Mouse (Mus musculus): ENCODE measurements around the gene Mme.

Gene Mme

DNA sequence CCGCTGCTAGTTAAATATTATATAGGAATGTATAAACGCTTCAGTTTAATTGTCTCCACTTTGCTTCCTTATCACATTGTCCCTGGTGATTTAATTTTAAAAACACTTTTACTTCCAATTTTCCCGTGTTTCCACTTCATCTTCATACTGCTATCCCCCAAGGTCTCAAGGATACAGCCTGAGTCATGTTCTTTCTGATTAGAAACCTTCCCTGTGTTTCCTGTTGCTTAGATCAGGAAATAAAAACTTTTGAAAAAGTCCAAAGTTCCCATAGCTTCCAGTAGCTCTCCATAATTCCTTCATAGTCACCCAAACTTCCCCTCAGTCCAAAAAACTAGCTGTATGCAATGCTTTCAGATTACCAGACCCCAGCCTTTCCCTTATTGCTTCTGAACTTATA, 109.4 kb downstream of the Mme start:
- DNase-seq (ENCODE audit: low read depth): no peak

DNA sequence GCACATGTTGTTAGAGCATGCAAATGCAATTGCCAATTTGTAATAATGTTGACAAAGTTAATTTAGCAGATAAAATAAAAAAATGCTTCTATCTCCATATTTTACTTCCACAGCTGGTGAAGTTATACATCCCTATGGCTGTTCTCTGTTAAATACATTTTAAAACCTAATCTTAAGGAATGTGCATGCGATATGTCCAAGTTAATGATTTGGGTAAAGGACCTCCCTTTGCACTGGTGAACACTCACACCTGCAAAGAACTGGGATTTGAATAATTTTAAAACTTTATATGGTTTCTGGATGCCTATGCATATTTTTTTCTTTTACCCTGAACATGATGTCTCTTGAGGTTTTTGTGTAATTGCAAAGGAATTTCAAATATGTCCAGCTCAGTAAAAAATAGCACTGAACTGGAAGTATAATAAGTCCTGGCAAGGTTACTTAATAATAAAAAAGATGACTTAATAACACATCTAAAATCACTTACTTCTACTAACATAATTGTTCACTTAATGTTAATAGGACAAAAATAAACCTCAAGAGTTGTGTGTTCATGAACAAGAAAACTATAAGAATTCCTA, 110.4 kb downstream of the Mme start:
- no peak for DNase-seq (ENCODE audit: low read depth)

DNA sequence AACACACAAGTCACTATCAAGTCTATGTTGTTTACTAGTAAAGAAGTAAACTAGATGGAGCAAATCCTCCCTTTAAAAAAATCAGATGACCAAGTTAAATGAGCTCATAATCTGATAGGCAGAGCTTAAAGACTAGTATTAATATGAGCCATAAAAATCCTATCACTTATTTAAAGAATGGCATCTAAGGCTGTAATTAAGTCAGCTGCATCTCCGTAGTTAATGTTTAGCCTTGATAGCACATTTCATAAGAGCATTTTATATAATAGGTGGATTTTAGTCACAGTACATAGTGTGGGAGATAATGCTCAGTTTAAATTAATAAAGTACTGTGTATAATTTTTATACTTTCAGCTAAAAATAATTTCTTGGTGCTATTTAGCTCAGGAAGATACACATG, 118.2 kb downstream of the Mme start:
- DNase-seq (ENCODE audit: low read depth): no peak

DNA sequence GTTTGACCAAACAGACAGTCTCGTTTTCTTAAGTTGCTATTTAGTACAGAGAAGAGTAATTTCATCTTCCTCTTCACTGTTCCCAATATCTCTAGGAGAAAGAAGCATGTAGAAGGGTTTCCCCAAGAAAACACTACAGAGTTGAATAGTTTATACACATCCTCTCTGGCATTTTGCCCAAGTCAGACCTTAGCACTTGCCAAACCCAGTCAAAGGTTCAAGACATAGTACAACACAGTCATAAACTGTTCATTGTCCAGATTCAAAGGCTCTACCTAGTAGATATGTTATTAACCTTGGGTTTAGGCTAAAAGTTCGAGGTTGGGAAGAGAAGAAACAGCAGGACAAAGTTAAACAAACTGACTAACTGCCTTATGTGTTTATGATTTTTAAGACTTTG, 143.7 kb downstream of the Mme start:
- DNase-seq (ENCODE audit: low read depth): no peak

DNA sequence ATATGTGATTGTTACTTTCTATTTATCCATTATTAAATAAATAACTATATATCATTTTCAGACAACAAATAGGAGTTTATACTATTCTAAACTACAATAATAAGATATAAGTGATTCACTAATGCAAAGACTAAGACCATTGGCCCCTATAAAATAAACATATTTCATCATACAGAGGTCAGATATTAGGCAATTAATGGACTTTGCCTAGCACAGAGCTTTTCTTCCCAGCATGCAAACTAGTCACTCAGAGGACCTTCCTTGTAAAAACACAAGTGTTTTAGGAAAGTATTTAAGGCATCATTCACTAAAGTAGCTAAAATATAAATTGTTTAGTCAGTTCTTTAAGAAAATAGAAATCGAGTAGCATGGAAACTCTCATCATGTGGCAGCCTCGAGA, 149.4 kb downstream of the Mme start:
- DNase-seq (ENCODE audit: low read depth): no peak

DNA sequence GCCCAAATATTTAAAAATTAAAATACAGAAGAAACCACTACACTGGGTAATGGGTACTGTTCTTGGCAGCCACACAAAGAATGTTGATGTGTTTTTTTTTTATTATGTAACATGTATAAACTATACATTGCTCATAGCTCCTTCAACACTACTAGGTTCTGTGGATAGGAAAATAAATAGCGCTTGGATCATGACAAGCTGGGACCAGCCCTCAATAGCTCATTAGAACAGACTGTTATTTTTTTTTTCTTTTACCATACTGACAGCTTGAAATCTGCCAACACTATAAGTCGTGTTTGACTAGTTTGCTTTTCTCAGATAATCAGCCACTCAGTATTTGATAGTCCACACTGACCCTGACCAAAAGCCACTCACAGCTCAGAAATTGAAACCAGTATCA, 150.0 kb downstream of the Mme start:
- no peak for DNase-seq (ENCODE audit: low read depth)

DNA sequence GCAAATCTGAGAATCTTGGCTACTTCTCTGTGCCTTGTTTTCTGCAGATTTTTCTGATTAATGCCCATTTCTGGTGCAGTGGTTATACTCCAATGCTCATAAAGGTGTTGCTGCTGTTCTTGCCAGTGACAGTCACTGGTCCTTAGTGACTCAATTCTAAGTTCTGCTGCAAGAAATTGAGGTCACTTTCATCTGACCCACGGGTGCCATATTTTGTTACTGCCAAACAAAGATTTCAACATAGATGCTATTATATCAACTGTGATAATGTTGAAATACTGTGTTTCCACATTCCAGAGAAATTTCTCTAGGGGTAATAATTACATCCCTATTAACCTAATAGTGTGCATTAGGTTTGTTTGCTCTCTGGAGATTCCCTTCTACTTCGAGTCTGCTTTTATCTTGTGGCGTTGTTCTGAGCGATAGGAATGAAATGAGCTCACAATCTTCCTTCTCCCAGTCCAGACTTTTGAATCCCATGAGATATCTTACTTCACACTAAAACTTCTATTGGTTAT, 153.1 kb downstream of the Mme start:
- no peak for DNase-seq (ENCODE audit: low read depth)

DNA sequence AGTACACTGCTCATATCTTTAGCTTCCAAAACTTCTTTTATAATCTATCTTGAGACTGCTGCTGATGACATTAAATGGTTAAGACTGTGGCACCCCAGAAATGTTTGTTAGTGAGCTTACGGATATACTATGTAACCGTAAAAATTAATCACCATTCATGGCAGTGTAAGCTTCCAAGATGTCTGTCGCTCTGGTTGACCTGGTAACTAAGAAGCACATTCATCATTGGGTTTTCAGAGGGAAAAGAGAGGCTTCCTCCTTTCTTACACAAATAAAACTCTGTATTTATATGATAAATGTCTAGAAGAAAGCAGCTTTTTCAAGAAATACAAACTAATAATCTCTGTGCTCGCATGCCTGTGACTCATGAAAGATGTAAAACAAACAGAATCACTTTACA, 156.8 kb downstream of the Mme start:
- DNase-seq (ENCODE audit: low read depth): no peak

DNA sequence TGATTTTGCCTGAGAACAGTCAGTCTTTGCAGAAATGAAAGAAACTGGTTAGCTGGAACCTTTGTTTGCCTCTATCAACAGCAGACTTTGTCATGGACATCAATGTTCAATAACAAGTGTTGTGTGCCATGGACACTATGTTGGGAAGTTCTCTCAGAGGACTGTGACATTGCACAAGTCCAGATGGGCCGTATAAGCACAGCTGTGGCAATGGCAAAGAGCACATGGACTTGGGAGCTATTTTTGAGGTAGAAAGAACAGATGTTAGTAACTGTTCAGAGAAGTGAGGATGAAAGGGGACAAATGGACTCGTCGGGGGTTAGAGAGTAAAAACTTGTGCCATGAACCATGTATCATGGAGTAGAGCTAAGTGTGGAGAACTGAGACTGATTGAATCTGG, 165.1 kb downstream of the Mme start:
- no peak for DNase-seq (ENCODE audit: low read depth)

DNA sequence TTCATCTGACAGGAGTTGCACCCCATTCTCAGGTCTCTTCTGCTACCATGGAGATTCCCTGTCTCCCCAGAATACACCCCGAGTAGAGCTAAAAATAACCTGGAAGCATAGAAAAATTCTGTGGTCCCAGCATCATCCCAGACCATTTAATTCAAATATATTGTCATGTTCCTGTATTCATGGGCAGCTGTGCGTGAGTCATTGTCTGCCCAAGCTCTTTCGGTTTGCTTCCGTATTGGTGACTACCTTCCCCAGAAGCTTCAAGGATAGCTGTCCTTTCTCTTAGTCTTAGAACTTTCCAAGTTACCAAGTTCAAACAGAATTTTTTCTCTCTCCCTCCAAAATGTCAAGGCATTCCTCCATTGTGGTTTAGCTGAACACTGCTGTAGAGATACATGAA, 169.7 kb downstream of the Mme start:
- no peak for DNase-seq (ENCODE audit: low read depth)

DNA sequence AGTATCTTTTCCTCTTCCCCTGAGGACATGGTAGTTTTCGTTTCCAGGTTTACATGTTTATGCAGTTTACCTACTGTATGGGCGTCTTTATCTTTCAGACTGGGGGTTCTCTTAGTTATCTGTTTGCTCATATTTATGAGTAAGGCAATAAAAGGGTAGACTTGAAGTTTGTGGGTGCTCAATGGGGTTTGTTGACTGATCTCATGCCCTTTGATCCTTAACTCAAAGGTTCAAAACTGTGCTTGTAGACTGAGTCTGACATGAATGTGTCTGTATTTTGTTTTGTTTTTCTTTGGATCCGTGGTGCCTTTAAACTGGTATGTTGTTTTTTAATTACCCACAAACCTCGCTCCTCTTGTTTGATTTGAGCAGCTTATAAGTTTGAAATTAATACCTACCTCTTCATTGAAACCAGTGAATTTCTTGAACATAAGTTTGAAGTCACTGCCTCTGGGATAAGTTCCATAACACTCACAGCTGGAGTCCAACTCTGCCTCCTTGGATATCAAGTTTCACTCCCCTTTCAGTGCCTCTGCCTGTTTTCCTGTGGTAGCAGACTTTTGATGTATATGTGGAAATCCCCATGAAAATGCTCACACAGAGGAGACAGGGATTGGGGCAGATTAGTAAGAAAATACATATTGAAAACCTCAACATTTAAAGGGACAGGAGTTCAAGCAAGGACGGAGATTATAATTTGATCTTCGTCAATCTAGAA, 171.0 kb downstream of the Mme start:
- DNase-seq (ENCODE audit: low read depth): no peak

DNA sequence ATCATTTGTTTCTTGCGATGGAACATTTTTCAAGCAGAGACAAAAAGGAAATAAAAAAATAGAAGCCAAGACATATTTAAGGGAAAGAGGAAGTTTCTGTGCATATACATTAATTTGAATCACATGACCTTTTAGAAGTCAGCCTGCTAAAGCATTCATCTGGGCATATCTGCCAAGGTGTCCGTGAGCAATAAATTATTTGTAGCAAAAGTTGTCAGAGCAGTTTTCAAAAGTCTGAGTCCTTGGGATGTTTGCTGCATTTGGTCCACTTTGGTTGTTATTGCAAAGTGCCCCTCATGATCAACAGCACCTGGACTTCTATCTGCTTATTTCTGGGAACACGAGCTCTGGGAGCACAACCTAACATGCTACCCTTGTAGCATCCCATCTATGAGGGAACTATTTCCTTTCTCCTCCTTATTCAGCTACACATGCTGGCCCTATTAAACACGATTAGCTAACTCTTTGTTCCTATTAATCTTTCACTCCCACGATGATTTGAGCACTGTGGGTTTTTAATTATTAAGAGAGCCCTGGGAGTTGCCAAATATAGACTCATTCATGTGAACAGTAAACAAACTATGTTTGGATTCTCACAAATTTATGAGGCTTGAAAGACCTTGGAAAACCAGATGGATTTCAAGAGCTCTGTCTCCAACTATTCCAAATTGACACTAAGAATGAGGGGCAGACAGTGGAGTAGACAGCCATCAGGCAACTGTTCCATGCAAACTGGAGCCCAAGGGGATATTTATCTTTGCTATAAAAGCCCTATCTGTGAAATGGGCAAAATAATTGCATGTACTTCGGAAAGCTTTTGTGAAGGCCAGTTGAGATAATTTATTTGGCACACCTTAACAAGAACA, 171.9 kb downstream of the Mme start:
- no peak for DNase-seq (ENCODE audit: low read depth)

DNA sequence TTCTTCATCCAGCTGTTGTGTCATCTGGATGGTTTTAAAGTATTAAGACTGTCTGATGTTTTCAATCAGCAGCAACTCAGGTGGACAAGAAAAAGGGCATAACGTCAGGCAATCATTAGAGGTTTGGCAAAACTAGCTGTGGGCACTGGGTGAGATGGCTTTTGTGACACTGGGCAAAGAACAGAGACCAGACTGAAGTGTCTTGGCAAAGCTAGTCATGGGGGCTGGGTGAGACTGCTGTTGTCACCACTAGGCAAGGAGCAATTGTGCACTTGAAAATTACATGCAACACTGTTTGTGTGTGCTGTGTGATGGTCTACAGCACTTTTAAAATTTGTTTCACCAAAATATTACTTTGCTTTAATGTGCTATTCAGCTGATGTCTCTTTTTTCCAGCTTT, 175.9 kb downstream of the Mme start:
- no peak for DNase-seq (ENCODE audit: low read depth)

DNA sequence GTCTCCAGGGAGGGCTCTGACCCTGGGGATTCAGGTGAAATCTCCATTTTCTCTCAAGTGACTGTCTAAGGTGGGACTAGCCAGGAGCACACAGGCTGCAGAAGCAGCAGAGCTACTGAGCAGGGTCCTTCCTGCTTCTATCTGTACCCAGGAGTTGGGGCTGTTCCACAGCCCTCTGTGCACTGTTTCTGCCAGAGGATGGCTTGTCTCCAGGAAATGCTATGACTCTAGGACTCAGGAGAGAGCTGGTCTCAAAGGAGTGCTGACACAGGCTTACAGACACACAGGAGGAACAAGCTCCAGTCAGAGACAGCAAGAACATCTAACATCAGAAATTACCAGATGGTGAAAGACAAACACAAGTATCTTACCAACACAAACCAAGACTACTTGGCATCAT, 176.4 kb downstream of the Mme start:
- DNase-seq (ENCODE audit: low read depth): no peak

DNA sequence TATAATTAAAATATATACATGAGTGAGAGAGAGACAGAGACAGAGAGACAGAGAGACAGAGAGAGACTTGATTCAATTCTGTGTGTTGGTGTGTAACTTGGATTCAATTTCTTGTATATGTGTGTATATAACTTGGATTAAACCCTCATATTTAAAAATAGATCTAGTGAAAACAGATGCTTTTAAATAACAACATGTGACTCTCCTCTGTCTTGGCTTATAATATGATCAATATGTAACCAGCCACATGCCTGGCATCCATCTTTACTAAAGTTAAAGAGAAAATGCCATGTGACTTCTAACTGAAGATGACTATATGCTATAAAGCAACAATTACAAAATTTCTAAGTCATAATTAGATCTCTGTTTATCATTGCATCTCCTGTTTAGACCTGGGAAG, 182.2 kb downstream of the Mme start:
- DNase-seq (ENCODE audit: low read depth): no peak
